Mouse (Mus musculus) right cerebral cortex, postnatal 25 days (tissue): ENCODE results near the gene Sox5.
A peak's percentile ranks its signal among the peaks of the same experiment; 100 is the strongest.

ENCODE experiments used
- DNase-seq: peaks from one replicate; pipeline ENCODE4 v3.0.0; 2022

Sox5 gene

GRCm38 (mm10) chr6:144387539-144388255 is 394.1 kb downstream of the Sox5 start:
- DNase-seq = no peak

- no peak for DNase-seq
Observed at GRCm38 (mm10) chr6:144380641-144381040, 401.1 kb downstream of the Sox5 start.

GRCm38 (mm10) chr6:144380171-144380570 is 401.6 kb downstream of the Sox5 start:
- no peak for DNase-seq

GRCm38 (mm10) chr6:144374810-144375209 is 407.0 kb downstream of the Sox5 start:
- DNase-seq = no peak

- no peak for DNase-seq
Observed at GRCm38 (mm10) chr6:144370699-144371098, 411.1 kb downstream of the Sox5 start.

GRCm38 (mm10) chr6:144367626-144368077 is 414.1 kb downstream of the Sox5 start:
- no peak for DNase-seq

GRCm38 (mm10) chr6:144361267-144362038 is 420.3 kb downstream of the Sox5 start:
- no peak for DNase-seq

GRCm38 (mm10) chr6:144357081-144357480 is 424.7 kb downstream of the Sox5 start:
- no peak for DNase-seq

GRCm38 (mm10) chr6:144351049-144351448 is 430.7 kb downstream of the Sox5 start:
- DNase-seq = no peak

- no peak for DNase-seq
Observed at GRCm38 (mm10) chr6:144343338-144343737, 438.4 kb downstream of the Sox5 start.

GRCm38 (mm10) chr6:144339554-144339953 is 442.2 kb downstream of the Sox5 start:
- DNase-seq = no peak

GRCm38 (mm10) chr6:144339006-144339405 is 442.8 kb downstream of the Sox5 start:
- peak; percentile 16 for DNase-seq

GRCm38 (mm10) chr6:144338221-144338620 is 443.6 kb downstream of the Sox5 start:
- DNase-seq = no peak

- no peak for DNase-seq
Observed at GRCm38 (mm10) chr6:144337436-144337969, 444.3 kb downstream of the Sox5 start.

- DNase-seq = no peak
Observed at GRCm38 (mm10) chr6:144336789-144337188, 445.0 kb downstream of the Sox5 start.

- DNase-seq = no peak
Observed at GRCm38 (mm10) chr6:144333146-144333545, 448.6 kb downstream of the Sox5 start.

- DNase-seq = no peak
Observed at GRCm38 (mm10) chr6:144332027-144332426, 449.8 kb downstream of the Sox5 start.

- no peak for DNase-seq
Observed at GRCm38 (mm10) chr6:144329311-144329930, 452.4 kb downstream of the Sox5 start.

- no peak for DNase-seq
Observed at GRCm38 (mm10) chr6:144328779-144329178, 453.0 kb downstream of the Sox5 start.

GRCm38 (mm10) chr6:144326817-144327216 is 455.0 kb downstream of the Sox5 start:
- no peak for DNase-seq

GRCm38 (mm10) chr6:144323372-144323771 is 458.4 kb downstream of the Sox5 start:
- no peak for DNase-seq

- DNase-seq = no peak
Observed at GRCm38 (mm10) chr6:144322297-144323047, 459.3 kb downstream of the Sox5 start.

GRCm38 (mm10) chr6:144320327-144320726 is 461.4 kb downstream of the Sox5 start:
- DNase-seq = no peak
